Mouse (Mus musculus) lung, adult 2 months (tissue): ENCODE measurements around the gene Slc22a16.

Source experiments
- CTCF ChIP-seq: fragments of 200-500 bp; IDR thresholded peaks from 2 replicates; pipeline ENCODE4 v1.5.1; 2011; ENCODE audit warnings: mild to moderate bottlenecking, low read length, control low read depth; ENCODE audit not compliant: insufficient read depth
- POLR2A ChIP-seq: fragments of 200-500 bp; IDR thresholded peaks from 2 replicates; pipeline ENCODE4 v1.6.1; 2011; ENCODE audit warnings: low read depth, mild to moderate bottlenecking, control low read depth, low read length, borderline replicate concordance; ENCODE audit errors: extremely low read depth

- TF ChIP-seq CTCF (no peak), POLR2A (no peak)
These were observed 59.6 kb downstream of the Slc22a16 start, which contains the start of gene Ddo for GRCm38 (mm10) chr10:40629656-40630311.
